Mouse (Mus musculus): Measurements from ENCODE around the gene Otud7b. TPM values are rescaled to one million over a fixed set of nuclear protein-coding genes. Genes with fewer than 3 reads are reported as not detected.
"Not testable (repeated sequence)": the region's sequence is repeated elsewhere in the genome, so short reads cannot be mapped to it uniquely, and the experiment has no call there.

Gene Otud7b
- total RNA-seq, 2 experiments from 2014 or later, result 45.7 to 47.4 TPM

GRCm38 (mm10) chr3:96180727-96181477 is 76.6 kb downstream of the Otud7b start, which contains the start of gene Sv2a:
Gene Sv2a, plus strand, starts transcription at chr3:96181151.
- DNase-seq, result peak; percentile 70

DNA sequence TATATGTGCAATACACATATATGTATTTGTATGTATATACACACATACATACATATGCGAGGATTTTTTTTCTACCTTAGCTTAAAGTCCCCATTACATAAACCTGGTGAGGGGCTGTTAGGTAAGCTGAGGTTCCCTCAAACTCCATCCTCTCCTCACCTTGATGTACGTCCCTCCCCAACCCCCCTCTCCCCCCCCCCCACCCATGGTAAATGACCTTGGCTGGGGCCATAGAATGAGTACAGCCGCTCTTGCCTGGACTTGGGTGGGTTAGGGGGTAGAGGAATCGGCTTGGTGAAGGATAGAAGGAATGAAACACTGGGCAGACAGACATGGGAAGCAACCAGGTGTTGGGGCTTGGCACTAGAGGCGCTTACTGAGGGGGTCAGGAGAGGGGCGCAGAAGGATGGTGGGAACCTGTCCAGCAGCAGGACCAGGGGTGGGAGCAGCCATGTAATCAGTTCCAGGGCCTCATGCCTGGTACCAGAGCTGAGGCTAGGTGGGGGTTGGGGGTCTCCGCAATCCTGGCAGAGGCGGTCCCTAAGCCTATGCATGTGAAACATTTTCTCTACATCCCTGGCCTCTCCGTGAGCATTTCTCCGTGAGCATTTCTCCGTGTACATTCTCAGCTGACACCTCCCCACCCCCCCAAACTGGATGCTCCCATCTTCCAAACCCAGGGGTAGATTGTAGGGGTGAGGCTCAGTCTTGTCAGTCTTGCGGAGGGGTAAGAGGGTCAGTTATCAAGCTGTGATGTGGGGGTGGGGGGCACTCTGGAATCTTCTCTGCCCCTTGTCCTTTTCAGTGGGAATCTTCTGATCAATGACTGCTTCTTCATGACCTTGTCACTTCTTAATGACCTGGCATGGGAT is 77.4 kb downstream of the Otud7b start:
- DNase-seq, result no peak

- DNase-seq, result no peak
Observed at GRCm38 (mm10) chr3:96182382-96182776, 78.1 kb downstream of the Otud7b start.

- peak; percentile 29 for DNase-seq
Observed at GRCm38 (mm10) chr3:96192977-96193376, 88.7 kb downstream of the Otud7b start.

GRCm38 (mm10) chr3:96194966-96195365 is 90.6 kb downstream of the Otud7b start:
- DNase-seq, result no peak

- no peak for DNase-seq
Observed at GRCm38 (mm10) chr3:96195616-96196313, 91.4 kb downstream of the Otud7b start.

- no peak for DNase-seq
Observed at GRCm38 (mm10) chr3:96196437-96197128, 92.3 kb downstream of the Otud7b start.

DNA sequence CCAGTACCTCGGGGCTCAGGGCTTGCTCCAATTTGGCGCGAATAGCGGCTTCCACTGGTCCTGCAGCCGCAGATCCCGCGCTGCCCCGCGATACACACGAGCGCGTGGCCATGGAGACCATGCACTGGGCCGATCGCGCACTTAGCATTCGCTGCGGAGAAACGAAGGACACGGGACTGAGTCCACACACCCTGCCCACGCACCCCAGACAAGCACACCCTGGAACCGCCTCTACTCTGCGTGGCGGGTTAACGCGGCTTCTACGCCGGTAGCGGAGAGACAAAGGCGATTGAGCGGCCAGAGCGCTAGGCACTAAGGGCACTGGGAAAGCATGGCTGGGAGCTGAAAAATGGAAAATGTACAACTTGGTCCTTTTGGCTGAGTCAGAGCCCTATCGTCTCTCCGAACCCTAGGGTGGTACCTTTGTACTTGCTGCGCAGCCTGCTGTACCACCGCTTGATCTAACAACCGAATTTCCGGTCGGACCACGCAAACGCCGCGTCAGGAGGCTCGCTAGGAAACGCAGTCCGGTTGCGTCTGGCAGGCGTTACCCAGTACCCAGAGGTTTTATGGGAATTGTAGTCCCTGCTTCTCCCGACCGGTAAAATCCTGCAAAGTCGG is 92.9 kb downstream of the Otud7b start:
- DNase-seq, result peak; percentile 86

- DNase-seq, result no peak
Observed at GRCm38 (mm10) chr3:96198181-96198580, 93.9 kb downstream of the Otud7b start.

GRCm38 (mm10) chr3:96198601-96199251 is 94.4 kb downstream of the Otud7b start:
- not testable (repeated sequence) for DNase-seq

DNA sequence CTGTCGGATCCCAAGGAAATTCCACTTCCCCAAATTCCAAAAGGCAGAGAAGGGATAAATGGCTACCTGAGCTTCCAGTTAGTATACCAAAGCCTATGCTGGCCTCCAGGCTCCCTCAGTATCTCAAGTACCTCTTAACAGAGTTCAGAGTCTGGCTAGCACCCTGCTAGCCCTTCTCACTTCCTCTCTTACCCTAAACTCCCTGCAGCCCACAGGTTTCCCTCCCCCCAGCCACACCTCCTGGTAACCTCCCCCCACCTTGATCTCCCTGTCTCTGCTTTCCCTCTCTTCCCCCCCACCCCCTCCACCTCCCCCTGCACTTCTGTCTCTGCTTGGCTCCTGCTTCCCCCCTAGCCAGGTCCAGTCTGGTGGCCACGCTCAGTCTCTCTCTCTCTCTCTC is 95.4 kb downstream of the Otud7b start:
- no peak for DNase-seq

GRCm38 (mm10) chr3:96207819-96208218 is 103.5 kb downstream of the Otud7b start:
- no peak for DNase-seq

GRCm38 (mm10) chr3:96209242-96209641 is 104.9 kb downstream of the Otud7b start:
- peak; percentile 43 for DNase-seq

Other genes starting within 250 kb of the Otud7b start
- gene Prpf3, start 248.6 kb upstream of the Otud7b start, total RNA-seq (2021), result 10 to 100 TPM; 28.3 to 30.5 TPM
- 100 to 1,000 TPM; 250 TPM for gene Mrps21, start 233.0 kb upstream of the Otud7b start, total RNA-seq (2021)
- 1 to 10 TPM; 1.7 to 2.0 TPM for gene Ciart, start 222.3 kb upstream of the Otud7b start, total RNA-seq (2021)
- 10 to 100 TPM; 19.6 to 25.3 TPM for gene BC028528, start 212.5 kb upstream of the Otud7b start, total RNA-seq (2021)
- 100 to 1,000 TPM; 150 to 162 TPM for gene Aph1a, start 210.6 kb upstream of the Otud7b start, total RNA-seq (2021)
- 10 to 100 TPM; 87.3 to 91.0 TPM for gene Car14, start 199.8 kb upstream of the Otud7b start, total RNA-seq (2021)
- 100 to 1,000 TPM; 172 to 180 TPM for gene Anp32e, start 175.3 kb upstream of the Otud7b start, total RNA-seq (2021)
- 100 to 1,000 TPM; 141 to 164 TPM for gene Plekho1, start 108.5 kb upstream of the Otud7b start, total RNA-seq (2021)
- 10 to 100 TPM; 33.7 to 34.5 TPM for gene Vps45, start 46.1 kb upstream of the Otud7b start, total RNA-seq (2021)
- gene Mtmr11, start 57.5 kb downstream of the Otud7b start, total RNA-seq (2021), result 1 to 10 TPM; 4.2 to 4.6 TPM
- 10 to 100 TPM; 34.1 to 36.8 TPM for gene Sf3b4, start 67.8 kb downstream of the Otud7b start, total RNA-seq (2021)
- gene Sv2a, start 76.6 kb downstream of the Otud7b start, total RNA-seq (2021), result 10 to 100 TPM; 19.3 to 20.6 TPM
- 10 to 100 TPM; 18.8 to 20.9 TPM for gene Bola1, start 115.2 kb downstream of the Otud7b start, total RNA-seq (2021)
- 10 to 100 TPM; 25.5 to 29.9 TPM for gene Hist2h2ab, start 115.3 kb downstream of the Otud7b start, total RNA-seq (2021)
- gene Hist2h2ac, start 116.4 kb downstream of the Otud7b start, total RNA-seq (2021), result 100 to 1,000 TPM; 205 to 211 TPM
- 1 to 10 TPM; 5.7 to 5.8 TPM for gene Hist2h2be, start 116.6 kb downstream of the Otud7b start, total RNA-seq (2021)
- 100 to 1,000 TPM; 209 to 211 TPM for gene Hist2h3c2, start 134.6 kb downstream of the Otud7b start, total RNA-seq (2021)
- gene Hist2h2aa2, start 135.7 kb downstream of the Otud7b start, total RNA-seq (2021), result 1,000 to 10,000 TPM; 1,222 to 1,254 TPM
- 10 to 100 TPM; 26.8 to 30.1 TPM for gene Hist2h2aa1, start 141.0 kb downstream of the Otud7b start, total RNA-seq (2021)
- under 1 TPM; 0.16 to 0.81 TPM for gene Hist2h3c1, start 142.2 kb downstream of the Otud7b start, total RNA-seq (2021)
- 10 to 100 TPM; 81.1 to 87.3 TPM for gene Hist2h4, start 158.8 kb downstream of the Otud7b start, total RNA-seq (2021)
- gene Hist2h3b, start 164.1 kb downstream of the Otud7b start, total RNA-seq (2021), result 100 to 1,000 TPM; 856 to 901 TPM
- gene Hist2h2bb, start 165.2 kb downstream of the Otud7b start, total RNA-seq (2021), result 100 to 1,000 TPM; 767 to 799 TPM
- under 1 TPM; 0.57 to 0.70 TPM for gene Fcgr1, start 189.4 kb downstream of the Otud7b start, total RNA-seq (2021)

All from heart, postnatal 4 days (tissue).